Mouse (Mus musculus) liver, adult 2 months (tissue): ENCODE measurements at regions not wholly inside any gene's neighbourhood (a gene's known extent, or its start where the extent isn't known, plus 50 kb on each side); places are given as distances from the start of the nearest gene placed in this dataset.
A peak's percentile ranks its signal among the peaks of the same experiment; 100 is the strongest.
"Not testable (repeated sequence)": the region's sequence is repeated elsewhere in the genome, so short reads cannot be mapped to it uniquely, and the experiment has no call there.

Experiments
- DNase-seq: peaks from one replicate; pipeline ENCODE4 v3.0.0-alpha.2; 2011; ENCODE audit warnings: low read depth, low spot score; ENCODE audit errors: extremely low read depth
- H3K27ac ChIP-seq: fragments of 200-500 bp; replicated peaks from 2 replicates; pipeline ENCODE4 v1.5.1; 2012; ENCODE audit warnings: low read depth, mild to moderate bottlenecking, control low read depth, inconsistent platforms, low read length; ENCODE audit not compliant: insufficient read depth
- H3K27me3 ChIP-seq: fragments of 200-500 bp; 2 replicates; pipeline ENCODE4 v1.6.1; 2012; ENCODE audit warnings: mild to moderate bottlenecking, moderate library complexity, low read length, inconsistent platforms; ENCODE audit not compliant: control insufficient read depth, insufficient read depth
- H3K36me3 ChIP-seq: fragments of 200-500 bp; 2 replicates; pipeline ENCODE4 v1.6.1; 2012; ENCODE audit warnings: low read length, inconsistent platforms; ENCODE audit not compliant: control insufficient read depth, insufficient read depth
- H3K4me1 ChIP-seq: fragments of 200-500 bp; 2 replicates; pipeline ENCODE4 v1.6.1; 2011; ENCODE audit warnings: low read length; ENCODE audit not compliant: control insufficient read depth, insufficient read depth
- H3K4me3 ChIP-seq: fragments of 200-500 bp; 2 replicates; pipeline ENCODE4 v1.5.1; 2011; ENCODE audit warnings: low read depth, mild to moderate bottlenecking, control low read depth, low read length, moderate library complexity; ENCODE audit not compliant: insufficient read depth
- H3K79me2 ChIP-seq: fragments of 200-500 bp; 2 replicates; pipeline ENCODE4 v1.6.1; 2012; ENCODE audit warnings: inconsistent platforms, mild to moderate bottlenecking, low read length, moderate library complexity; ENCODE audit not compliant: control insufficient read depth, insufficient read depth
- H3K9ac ChIP-seq: fragments of 200-500 bp; 2 replicates; pipeline ENCODE4 v1.6.1; 2012; ENCODE audit warnings: low read depth, mild to moderate bottlenecking, control low read depth, inconsistent platforms, low read length
- CTCF ChIP-seq: fragments of 200-500 bp; IDR thresholded peaks from 2 replicates; pipeline ENCODE4 v1.5.1; 2011; ENCODE audit warnings: low read depth, low read length, control low read depth
- POLR2A ChIP-seq: fragments of 200-500 bp; IDR thresholded peaks from 2 replicates; pipeline ENCODE4 v1.6.1; 2011; ENCODE audit warnings: low read length, control low read depth; ENCODE audit not compliant: insufficient read depth; ENCODE audit errors: extremely low read depth
- WGBS: fragments of 180-500 bp; shearing (Covaris S2); methylation state at CpG from one replicate; pipeline ENCODE4 v1.1.7; 2018; 5-methylcytosine and 5-hydroxymethylcytosine counted together

GRCm38 (mm10) chr1:101901601-101902000 is 2129.0 kb downstream of the Cntnap5b start:
- not testable (repeated sequence) for H3K9ac ChIP-seq, H3K27ac ChIP-seq, H3K4me3 ChIP-seq, H3K36me3 ChIP-seq, H3K4me1 ChIP-seq, H3K27me3 ChIP-seq, H3K79me2 ChIP-seq, DNase-seq
- WGBS = 76% methylated on average over 6 of the region's 6 CpGs

- H3K9ac ChIP-seq, H3K36me3 ChIP-seq, H3K79me2 ChIP-seq, H3K27ac ChIP-seq, H3K4me3 ChIP-seq, H3K27me3 ChIP-seq, H3K4me1 ChIP-seq: not testable (repeated sequence)
- WGBS = 75% methylated on average over 19 of the region's 19 CpGs
- peak; percentile 20 for DNase-seq
Measured at GRCm38 (mm10) chr1:101902154-101902825, 2129.7 kb downstream of the Cntnap5b start.

GRCm38 (mm10) chr1:101902826-101903210 is 2130.3 kb downstream of the Cntnap5b start:
- not testable (repeated sequence) for H3K27ac ChIP-seq, DNase-seq, H3K79me2 ChIP-seq, H3K4me1 ChIP-seq, H3K36me3 ChIP-seq, H3K27me3 ChIP-seq, H3K4me3 ChIP-seq, H3K9ac ChIP-seq
- 86% methylated on average over 8 of the region's 8 CpGs for WGBS

GRCm38 (mm10) chr1:101916991-101917390 is 2144.4 kb downstream of the Cntnap5b start:
- not testable (repeated sequence) for H3K9ac ChIP-seq, H3K27me3 ChIP-seq, H3K4me3 ChIP-seq, DNase-seq, H3K79me2 ChIP-seq, H3K4me1 ChIP-seq, H3K36me3 ChIP-seq, H3K27ac ChIP-seq
- 61% methylated on average over 2 of the region's 2 CpGs for WGBS

GRCm38 (mm10) chr1:101918872-101919271 is 2146.3 kb downstream of the Cntnap5b start:
- Histone ChIP-seq H3K36me3 (no peaks in the 10 kb centered on the region), H3K4me3 (no peak overlapping the region), H3K27ac (no peak overlapping the region), H3K9ac (no peak overlapping the region), H3K4me1 (no peaks in the 10 kb centered on the region), H3K79me2 (no peaks in the 10 kb centered on the region), H3K27me3 (no peaks in the 10 kb centered on the region)
- no peak for TF ChIP-seq POLR2A
- no peak for TF ChIP-seq CTCF
- 30% methylated on average over 1 of the region's 1 CpGs for WGBS
- no peak for DNase-seq

- Histone ChIP-seq H3K27me3 (no peaks in the 10 kb centered on the region), H3K27ac (no peak overlapping the region), H3K79me2 (no peaks in the 10 kb centered on the region), H3K4me3 (no peak overlapping the region), H3K36me3 (no peaks in the 10 kb centered on the region), H3K4me1 (no peaks in the 10 kb centered on the region), H3K9ac (no peak overlapping the region)
- 55% methylated on average over 1 of the region's 1 CpGs for WGBS
- no peak for DNase-seq
- no peak for TF ChIP-seq CTCF
- TF ChIP-seq POLR2A = no peak
Measured at GRCm38 (mm10) chr1:101941107-101941506, 2168.5 kb downstream of the Cntnap5b start.
